8 mouse cellular contexts compared by ENCODE assay signal in genomic region chr17:16900791-16901190, GRCm38 (mm10).
A peak's percentile ranks its signal among the peaks of the same experiment; 100 is the strongest.
DNase-seq lines count a peak whose midpoint lies in the region; ATAC-seq lines count a peak whose summit lies in the region.

No protein-coding gene starts in this region.

- H3K4me1 ChIP-seq in embryonic facial prominence, embryonic 10.5 days: no peaks in the 10 kb centered on the region

- H3K27ac ChIP-seq in embryonic facial prominence, embryonic 10.5 days (replicated peaks): no peak overlapping the region

- no peaks in the 10 kb centered on the region for H3K27me3 ChIP-seq in embryonic facial prominence, embryonic 10.5 days (replicated peaks; ENCODE audit: low read depth, poor library complexity, severe bottlenecking)

- WGBS in embryonic facial prominence, embryonic 10.5 days: 73% methylated on average over 2 of the region's 2 CpGs

- ATAC-seq in granulocyte monocyte progenitor cell, adult 5-6 weeks (replicated peaks; ENCODE audit: poor library complexity, severe bottlenecking): no peak

- no peaks in the 10 kb centered on the region for H3K36me3 ChIP-seq in embryonic facial prominence, embryonic 10.5 days (replicated peaks)

- H3K4me3 ChIP-seq in embryonic facial prominence, embryonic 10.5 days: no peak overlapping the region

- peaks cover 13% of the 10 kb centered on the region; the same call in 1 of the 2 replicates for H3K9me3 ChIP-seq in embryonic facial prominence, embryonic 10.5 days

- peak; percentile 22 to 65 for DNase-seq in heart, adult 18-20 months
- DNase-seq in heart, adult 11 months: no peak
- DNase-seq in 416B (ENCODE audit: low read depth): peak; percentile 29
- peak; percentile 71 for DNase-seq in adipocyte (ENCODE audit: low spot score)
- peak; percentile 14 for DNase-seq in embryonic facial prominence, embryonic 10.5 days (ENCODE audit: low spot score)
- peak; percentile 40 for DNase-seq in layer of hippocampus, adult 9-10 months (ENCODE audit: low spot score)
- peak; percentile 63 for DNase-seq in naive thymus-derived CD4-positive, alpha-beta T cell, adult 2 months (ENCODE audit: low read depth)
